Mouse (Mus musculus): ENCODE measurements around the gene Nfkb2.

DNA sequence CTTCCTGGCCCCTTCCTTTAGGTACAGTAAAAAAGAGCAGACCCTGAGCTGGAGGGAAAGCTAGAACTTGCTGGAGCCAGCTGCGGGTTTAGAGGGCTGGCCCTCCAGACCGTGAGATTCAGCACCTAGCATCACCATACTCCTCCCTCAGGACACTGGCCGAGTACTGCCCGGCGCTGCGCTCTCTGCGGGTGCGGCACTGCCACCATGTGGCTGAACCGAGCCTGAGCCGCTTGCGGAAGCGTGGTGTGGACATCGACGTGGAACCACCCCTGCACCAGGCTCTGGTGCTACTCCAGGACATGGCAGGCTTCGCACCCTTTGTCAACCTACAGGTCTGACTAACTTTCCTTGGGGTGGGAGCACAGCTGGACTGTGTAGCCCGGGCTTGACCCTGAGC lies 25.8 kb downstream of the Nfkb2 start:
- peak; percentile 67 for TF ChIP-seq CTCF (IDR thresholded peaks at IDR 0.05; ENCODE audit: extremely low read depth, insufficient read depth, low read length)
- TF ChIP-seq POLR2A (IDR thresholded peaks at IDR 0.05; ENCODE audit: extremely low read depth, insufficient read depth, low read length) = peak; percentile 50; the same call in 1 of the 2 replicates

All from cortical plate, adult 2 months (tissue).